Mouse (Mus musculus) forebrain, embryonic 10.5 days (tissue): ENCODE data around the gene Adcy7. TPM values are rescaled to one million over a fixed set of nuclear protein-coding genes. Genes with fewer than 3 reads are reported as not detected.

Source experiments
- DNase-seq: peaks from one replicate; pipeline ENCODE4 v3.0.0-alpha.2; 2017; ENCODE audit warnings: low spot score; ENCODE audit errors: extremely low spot score
- H3K27ac ChIP-seq: fragments of 300-500 bp; sonication (generic); 2 replicates; pipeline ENCODE4 v1.5.1; 2016; ENCODE audit warnings: mild to moderate bottlenecking
- H3K27me3 ChIP-seq: fragments of 300-500 bp; sonication (generic); 2 replicates; pipeline ENCODE4 v1.6.1; 2016; ENCODE audit warnings: mild to moderate bottlenecking; ENCODE audit not compliant: poor library complexity, severe bottlenecking
- H3K36me3 ChIP-seq: fragments of 300-500 bp; sonication (generic); replicated peaks from 2 replicates; pipeline ENCODE4 v1.6.1; 2016; ENCODE audit warnings: mild to moderate bottlenecking, moderate library complexity
- H3K4me1 ChIP-seq: fragments of 300-500 bp; sonication (generic); 2 replicates; pipeline ENCODE4 v1.6.1; 2016
- H3K4me3 ChIP-seq: fragments of 300-500 bp; sonication (generic); 2 replicates; pipeline ENCODE4 v1.5.1; 2016; ENCODE audit warnings: mild to moderate bottlenecking, moderate library complexity
- H3K9me3 ChIP-seq: fragments of 300-500 bp; sonication (generic); 2 replicates; pipeline ENCODE4 v1.6.1; 2016; ENCODE audit warnings: mild to moderate bottlenecking, moderate library complexity
- WGBS: fragments of 180-500 bp; shearing (Covaris S2); methylation state at CpG from one replicate; pipeline ENCODE4 v1.1.7; 2016; 5-methylcytosine and 5-hydroxymethylcytosine counted together
- polyA plus RNA-seq: library from polyadenylated mRNA; unstranded; fragments of >200 nt; fragmentation: Nextera tagmentation; extraction: Ambion mirVana; gene quantifications from 2 replicates; pipeline ENCODE4 v1.2.1, GENCODE M21; 2016

Adcy7 gene
- polyA plus RNA-seq, 1 experiment from 2014 or later: 4.0 TPM

DNA sequence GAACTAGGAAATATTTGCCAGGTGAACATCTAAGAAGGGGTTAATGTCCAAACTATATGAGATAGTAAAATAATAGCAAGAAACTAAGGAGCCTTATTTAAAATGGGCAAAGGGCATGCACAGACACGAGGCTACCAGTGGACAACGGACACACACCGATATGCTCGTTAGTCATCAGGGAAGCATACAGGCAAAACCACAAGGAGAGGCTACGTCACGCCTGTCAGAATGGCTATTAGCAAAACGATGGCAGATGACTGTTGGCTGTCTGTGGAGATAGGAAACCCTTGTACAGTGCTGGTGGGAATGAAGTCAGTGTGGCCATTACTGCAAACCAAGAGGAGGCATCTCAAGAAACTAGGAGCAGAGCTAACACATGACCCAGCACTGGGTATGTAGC lies 8.7 kb downstream of the Adcy7 start:
- Histone ChIP-seq H3K9me3 (no peaks in the 10 kb centered on the region), H3K4me3 (no peak overlapping the region), H3K27ac (no peak overlapping the region), H3K4me1 (peaks cover 28% of the 10 kb centered on the region), H3K36me3 (no peaks in the 10 kb centered on the region), H3K27me3 (0 out of 2 replicates have a peak, but pooled peaks cover 2% of the 10 kb centered on the region)
- DNase-seq: no peak
- 86% methylated on average over 7 of the region's 7 CpGs for WGBS

DNA sequence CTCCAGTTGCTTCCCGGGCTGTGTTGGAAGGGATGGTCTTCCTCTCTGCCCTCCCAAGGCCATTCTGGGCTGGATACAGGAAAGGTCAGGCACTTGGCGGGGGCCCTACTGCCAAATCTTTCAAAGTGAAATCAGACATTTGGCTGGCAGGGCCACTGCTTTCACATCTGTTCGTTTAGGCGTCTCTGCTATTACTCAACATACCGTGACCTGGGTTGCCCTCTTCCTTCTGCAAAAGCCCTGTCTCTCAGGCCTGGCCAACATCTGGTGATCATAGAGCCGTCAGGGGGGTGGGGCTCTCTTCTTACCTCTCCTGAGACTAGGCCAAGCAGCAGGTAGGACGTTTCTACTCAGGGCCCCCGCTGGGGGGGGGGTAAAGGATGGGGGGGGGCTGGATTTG lies 10.5 kb downstream of the Adcy7 start:
- H3K27me3 ChIP-seq: no peaks in the 10 kb centered on the region
- H3K36me3 ChIP-seq: no peaks in the 10 kb centered on the region
- no peaks in the 10 kb centered on the region for H3K9me3 ChIP-seq
- no peak overlapping the region for H3K4me3 ChIP-seq
- H3K4me1 ChIP-seq: peaks cover 28% of the 10 kb centered on the region
- WGBS: 61% methylated on average over 8 of the region's 8 CpGs
- no peak overlapping the region for H3K27ac ChIP-seq
- no peak for DNase-seq

DNA sequence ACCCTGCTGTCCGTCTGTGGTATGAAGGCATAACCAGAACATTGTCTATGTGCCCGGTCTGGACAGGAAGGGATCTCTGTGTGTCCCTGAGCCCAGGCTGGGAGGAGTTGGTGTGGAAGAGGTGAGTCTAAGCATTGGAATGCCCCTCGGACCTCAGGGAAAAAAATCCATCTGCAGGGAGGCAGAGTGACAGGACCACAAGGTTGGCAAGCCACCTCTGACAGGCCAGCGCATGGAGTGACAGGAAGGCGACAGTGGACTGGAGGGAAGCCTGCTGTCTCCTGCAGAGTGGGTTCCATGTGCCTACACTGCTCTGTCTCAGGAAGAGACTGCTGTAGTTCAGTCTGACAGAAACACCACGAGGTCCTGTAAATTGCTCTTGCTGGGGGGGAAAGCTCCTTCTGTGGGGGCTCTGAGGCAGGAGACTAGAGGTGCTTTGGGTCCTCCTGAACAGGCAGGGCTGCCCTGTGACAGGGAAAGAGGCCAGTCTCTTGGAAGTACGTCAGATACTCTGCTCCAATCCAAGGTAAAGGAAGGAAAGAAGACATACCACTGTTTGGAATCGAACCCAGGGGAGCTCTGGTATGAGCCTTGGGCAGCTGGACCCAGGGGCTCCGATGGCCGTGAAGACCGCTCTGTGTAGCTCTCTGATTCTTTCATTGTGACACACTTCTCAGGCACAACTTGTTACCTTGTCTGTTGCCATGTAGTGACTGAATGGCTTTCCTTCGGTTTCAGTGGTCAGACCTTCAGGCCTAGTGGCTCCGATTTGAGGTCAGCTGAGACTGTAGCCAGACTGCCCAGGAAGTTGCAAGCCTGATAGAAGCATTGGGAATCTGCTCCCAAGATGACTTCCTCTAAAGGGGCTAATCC lies 11.3 kb downstream of the Adcy7 start:
- WGBS: 80% methylated on average over 13 of the region's 13 CpGs
- no peaks in the 10 kb centered on the region for H3K36me3 ChIP-seq
- no peaks in the 10 kb centered on the region for H3K9me3 ChIP-seq
- DNase-seq: no peak
- H3K4me3 ChIP-seq: no peak overlapping the region
- peaks cover 28% of the 10 kb centered on the region for H3K4me1 ChIP-seq
- H3K27me3 ChIP-seq: no peaks in the 10 kb centered on the region
- no peak overlapping the region for H3K27ac ChIP-seq

DNA sequence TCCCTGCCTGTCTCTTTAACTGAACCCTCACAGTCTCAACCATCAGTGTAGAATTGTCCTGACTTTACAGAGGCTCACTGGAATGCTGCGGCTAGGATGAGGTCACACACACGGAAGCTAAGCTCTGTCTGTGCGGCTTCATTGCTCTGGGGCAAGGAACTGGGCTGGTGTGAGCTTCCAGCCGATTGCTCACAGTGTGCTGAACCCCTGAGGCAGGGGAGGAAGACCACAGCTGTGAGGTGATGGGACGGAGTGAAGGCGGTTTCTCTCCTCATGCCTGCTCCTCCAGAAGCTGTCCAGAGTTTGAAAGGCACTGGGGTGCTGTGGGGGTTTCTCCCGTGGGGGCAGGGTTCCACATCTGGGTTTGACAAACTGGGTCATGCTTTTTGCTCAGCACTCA lies 12.5 kb downstream of the Adcy7 start:
- H3K9me3 ChIP-seq: no peaks in the 10 kb centered on the region
- H3K4me1 ChIP-seq: peaks cover 33% of the 10 kb centered on the region
- H3K4me3 ChIP-seq: no peak overlapping the region
- no peak for DNase-seq
- 65% methylated on average over 7 of the region's 7 CpGs for WGBS
- H3K36me3 ChIP-seq: no peaks in the 10 kb centered on the region
- H3K27ac ChIP-seq: 0 out of 2 replicates have a peak overlapping the region, but pooled peaks have one; percentile 48
- H3K27me3 ChIP-seq: no peaks in the 10 kb centered on the region

DNA sequence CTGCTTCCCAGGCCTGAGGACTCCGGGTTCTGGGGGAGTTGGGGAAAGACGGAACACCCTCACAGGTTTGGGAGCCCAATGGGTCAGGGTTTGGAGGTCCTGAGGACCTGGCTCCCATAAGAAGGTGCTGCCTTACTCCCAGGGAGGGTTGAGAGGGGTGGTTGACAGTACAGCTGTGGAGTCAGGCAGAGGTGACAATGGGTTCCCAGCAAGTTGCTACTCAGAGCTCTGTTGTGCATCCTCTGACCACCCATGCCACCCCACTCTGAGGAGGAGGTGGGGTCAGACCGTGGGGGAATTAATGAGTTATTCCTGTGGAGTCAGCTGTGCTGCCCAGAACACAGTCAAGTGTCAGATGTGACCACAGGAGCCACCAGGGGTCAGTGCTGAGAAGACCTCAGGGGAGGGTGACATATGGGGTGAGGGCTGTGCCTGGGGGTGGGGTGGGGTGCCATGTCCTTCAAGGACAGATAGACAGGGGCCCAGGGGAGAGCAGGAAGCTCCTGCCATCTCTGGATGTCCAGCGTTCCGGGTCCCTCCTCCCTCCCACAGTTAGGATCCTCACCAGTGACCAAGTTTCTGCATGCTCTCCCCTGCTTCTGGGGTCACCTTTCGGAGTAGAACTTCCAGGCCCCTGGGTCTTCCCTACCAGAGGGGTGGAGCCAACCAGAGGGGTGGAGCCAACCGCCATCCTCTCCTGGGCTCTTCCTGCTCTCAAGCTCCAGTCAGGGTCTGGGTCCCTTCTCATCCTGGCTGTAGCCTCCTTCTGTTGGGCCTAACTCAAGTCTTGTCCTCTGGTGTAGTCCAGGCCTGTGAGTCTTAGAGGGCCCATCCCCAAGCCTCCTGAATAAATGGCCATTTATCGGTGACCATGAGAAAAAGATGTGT lies 13.5 kb downstream of the Adcy7 start:
- no peaks in the 10 kb centered on the region for H3K36me3 ChIP-seq
- no peak overlapping the region for H3K27ac ChIP-seq
- no peak for DNase-seq
- H3K4me3 ChIP-seq: no peak overlapping the region
- H3K4me1 ChIP-seq: peaks cover 33% of the 10 kb centered on the region
- no peaks in the 10 kb centered on the region for H3K27me3 ChIP-seq
- 90% methylated on average over 8 of the region's 8 CpGs for WGBS
- H3K9me3 ChIP-seq: no peaks in the 10 kb centered on the region

DNA sequence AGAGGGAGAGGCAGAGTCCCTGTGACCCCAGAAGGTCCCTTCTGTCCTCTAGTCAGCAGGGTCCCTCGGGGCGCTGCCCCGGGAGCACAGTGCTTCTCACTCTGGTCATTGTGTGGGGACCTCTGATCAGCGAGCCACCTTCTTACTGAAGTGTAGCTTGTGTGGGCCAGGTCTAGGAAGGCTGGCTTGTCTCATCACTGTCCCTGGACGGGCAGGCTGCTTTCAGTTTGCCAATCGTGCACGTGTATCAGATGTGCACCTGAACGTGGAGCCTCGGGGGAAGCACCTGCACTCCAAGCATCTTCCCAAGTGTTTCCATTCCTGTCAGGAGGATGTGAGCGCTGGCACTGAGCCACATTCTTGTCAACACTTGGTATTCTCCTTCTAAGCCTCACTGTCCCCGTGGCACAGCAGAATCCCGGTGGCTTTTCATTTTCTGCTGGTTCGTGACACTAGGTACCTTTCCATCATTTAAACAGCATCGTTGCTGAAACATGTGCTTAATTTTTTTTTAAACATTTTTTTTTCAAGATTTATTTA lies 14.3 kb downstream of the Adcy7 start:
- no peak overlapping the region for H3K27ac ChIP-seq
- WGBS: 93% methylated on average over 14 of the region's 14 CpGs
- no peak for DNase-seq
- no peaks in the 10 kb centered on the region for H3K9me3 ChIP-seq
- no peak overlapping the region for H3K4me3 ChIP-seq
- peaks cover 33% of the 10 kb centered on the region for H3K4me1 ChIP-seq
- H3K27me3 ChIP-seq: no peaks in the 10 kb centered on the region
- H3K36me3 ChIP-seq: no peaks in the 10 kb centered on the region

DNA sequence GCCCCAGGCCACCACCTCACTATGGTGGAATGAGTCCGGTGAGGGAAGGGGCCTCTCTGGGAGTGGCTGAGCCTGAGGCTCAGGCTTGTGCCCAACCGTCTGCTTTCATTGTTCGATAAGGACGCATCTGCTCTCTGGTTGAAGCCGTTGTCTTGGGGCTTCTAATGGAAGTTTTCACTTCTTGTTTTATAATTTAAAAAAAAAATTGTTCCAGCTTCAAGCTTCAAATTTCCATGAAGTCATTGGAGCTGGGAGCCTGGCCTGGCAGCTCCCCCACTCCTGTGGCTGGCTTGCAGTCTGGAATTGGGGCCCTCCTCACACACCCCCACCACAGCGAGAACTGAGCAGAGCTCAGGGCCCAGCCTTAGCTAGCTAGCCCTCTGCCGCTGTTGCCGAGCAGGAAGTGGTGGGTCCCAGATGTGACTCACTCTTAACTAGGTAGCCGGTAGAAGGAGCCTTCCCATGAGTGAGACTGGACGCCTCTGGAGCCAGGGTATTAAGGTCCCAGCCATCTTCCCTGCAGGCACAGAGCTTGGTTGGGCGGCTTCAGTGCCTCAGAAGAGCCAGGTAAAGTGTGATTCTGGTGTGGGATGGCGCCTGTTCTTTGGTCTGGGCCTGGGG lies 16.5 kb downstream of the Adcy7 start:
- peaks cover 19% of the 10 kb centered on the region; the same call in 1 of the 2 replicates for H3K4me1 ChIP-seq
- H3K4me3 ChIP-seq: no peak overlapping the region
- no peaks in the 10 kb centered on the region for H3K36me3 ChIP-seq
- H3K27me3 ChIP-seq: no peaks in the 10 kb centered on the region
- no peaks in the 10 kb centered on the region for H3K9me3 ChIP-seq
- H3K27ac ChIP-seq: peak overlapping the region; percentile 62
- DNase-seq: no peak
- 75% methylated on average over 12 of the region's 12 CpGs for WGBS

DNA sequence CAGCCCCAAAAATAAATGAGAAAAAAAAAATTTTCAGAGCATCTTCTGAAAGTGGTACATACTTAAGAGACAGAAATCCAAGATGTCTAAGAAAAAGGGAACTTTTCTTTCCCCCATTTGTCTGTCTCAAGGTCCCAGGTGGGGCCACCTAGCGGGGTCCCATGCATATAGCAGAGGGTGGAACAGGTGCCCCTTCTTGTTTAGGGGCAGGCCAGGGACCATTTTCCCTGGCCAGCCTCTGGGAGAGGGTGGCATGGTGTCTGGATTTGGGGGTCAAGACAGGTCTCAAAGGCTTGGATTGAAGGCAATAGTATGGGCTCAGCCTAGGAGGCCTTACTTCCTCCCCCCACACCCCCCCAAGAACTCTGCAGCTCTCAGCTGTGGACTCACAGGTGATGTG lies 17.7 kb downstream of the Adcy7 start:
- no peak overlapping the region for H3K27ac ChIP-seq
- no peak overlapping the region for H3K4me3 ChIP-seq
- no peaks in the 10 kb centered on the region for H3K9me3 ChIP-seq
- peaks cover 14% of the 10 kb centered on the region; the same call in 1 of the 2 replicates for H3K4me1 ChIP-seq
- DNase-seq: no peak
- WGBS: 59% methylated on average over 1 of the region's 1 CpGs
- no peaks in the 10 kb centered on the region for H3K36me3 ChIP-seq
- H3K27me3 ChIP-seq: no peaks in the 10 kb centered on the region

DNA sequence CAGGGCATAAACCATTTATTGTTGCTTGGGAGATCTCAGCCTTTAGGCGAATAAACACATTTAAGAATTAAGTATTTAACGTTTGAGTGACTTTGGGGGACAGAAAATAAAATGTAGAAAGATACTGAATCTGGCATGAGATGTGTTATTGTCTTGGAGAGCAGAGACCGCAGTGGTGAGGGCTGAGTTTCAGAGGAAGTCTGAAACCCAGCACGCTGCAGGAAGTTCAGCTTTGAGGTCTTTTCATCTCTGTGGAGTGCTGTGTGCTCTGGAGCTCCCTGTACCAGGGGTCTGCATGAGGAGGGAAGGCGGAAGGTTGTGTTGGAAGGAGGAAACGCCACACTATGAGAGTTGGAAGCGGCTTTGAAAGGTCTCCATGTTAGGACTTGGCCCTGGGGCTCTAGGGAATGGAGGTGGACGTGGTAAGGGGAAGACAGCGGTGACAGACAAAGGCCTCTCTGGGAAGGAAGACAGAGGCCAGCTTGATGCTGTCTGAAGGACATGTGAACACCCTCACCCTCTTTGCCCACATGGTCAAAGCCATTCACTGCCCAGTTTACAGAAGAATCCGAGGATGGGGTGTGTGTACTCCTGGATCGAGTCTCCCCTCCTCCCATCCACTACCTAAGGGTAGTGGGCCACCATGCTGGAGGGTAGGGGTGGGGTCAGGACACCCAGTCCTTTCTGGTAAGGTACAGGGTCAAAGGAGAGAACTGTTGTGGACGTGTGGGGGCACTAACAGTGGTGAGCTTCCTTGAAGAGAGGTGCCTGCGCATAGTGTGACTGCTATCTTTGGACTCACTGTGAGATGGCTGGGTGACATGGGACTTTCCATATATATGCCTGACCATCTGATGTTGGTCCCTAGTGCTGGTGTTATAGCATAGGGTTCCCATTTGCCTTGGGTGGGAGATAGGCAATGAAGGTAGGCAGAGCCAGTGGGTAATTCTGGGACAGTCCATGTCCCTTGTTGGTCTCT lies 18.4 kb downstream of the Adcy7 start:
- WGBS: 88% methylated on average over 13 of the region's 13 CpGs
- DNase-seq: no peak
- no peaks in the 10 kb centered on the region for H3K9me3 ChIP-seq
- H3K4me1 ChIP-seq: peaks cover 6% of the 10 kb centered on the region; the same call in 1 of the 2 replicates
- no peak overlapping the region for H3K4me3 ChIP-seq
- no peak overlapping the region for H3K27ac ChIP-seq
- no peaks in the 10 kb centered on the region for H3K27me3 ChIP-seq
- H3K36me3 ChIP-seq: no peaks in the 10 kb centered on the region

DNA sequence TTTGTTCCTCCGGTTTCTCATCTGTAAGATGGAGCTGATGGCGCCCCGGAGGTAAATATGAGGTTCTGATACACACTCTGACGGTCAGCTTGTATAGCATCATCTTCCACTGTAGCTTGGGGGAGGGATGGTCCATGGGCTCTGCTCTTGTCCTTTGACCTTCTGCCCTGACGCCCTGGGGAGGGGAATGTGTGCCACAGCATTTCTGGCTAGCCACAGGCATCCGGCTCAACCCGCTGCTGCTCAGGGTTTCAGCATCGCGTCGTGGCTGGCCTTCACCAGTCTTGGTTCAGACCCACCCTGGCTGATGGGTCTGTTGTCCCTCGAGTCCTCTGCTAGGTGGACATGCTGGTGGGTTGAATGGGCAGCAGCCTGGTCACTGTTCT lies 19.1 kb downstream of the Adcy7 start:
- H3K36me3 ChIP-seq: no peaks in the 10 kb centered on the region
- H3K27me3 ChIP-seq: no peaks in the 10 kb centered on the region
- DNase-seq: no peak
- no peak overlapping the region for H3K4me3 ChIP-seq
- no peak overlapping the region for H3K27ac ChIP-seq
- no peaks in the 10 kb centered on the region for H3K9me3 ChIP-seq
- H3K4me1 ChIP-seq: 0 out of 2 replicates have a peak, but pooled peaks cover 5% of the 10 kb centered on the region
- WGBS: 89% methylated on average over 11 of the region's 11 CpGs

DNA sequence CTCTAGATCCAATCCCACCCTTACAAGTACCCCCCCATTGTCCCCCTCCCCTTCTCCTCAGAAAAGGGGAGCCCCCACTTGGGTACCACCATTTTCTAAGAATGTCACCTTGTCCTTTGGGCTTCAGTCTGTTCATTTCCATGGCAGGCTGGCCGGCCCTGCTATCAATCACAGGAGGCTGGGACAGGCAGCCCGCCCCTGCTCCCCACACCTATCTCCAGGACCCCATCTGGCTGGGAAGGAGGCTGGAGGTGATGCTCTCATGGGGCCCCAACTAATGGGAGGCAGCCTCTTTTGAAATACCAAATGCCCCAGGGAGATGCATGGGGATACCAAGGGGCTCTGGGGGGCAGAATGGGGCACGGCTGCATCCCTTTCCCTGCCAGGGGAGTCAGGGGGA lies 20.7 kb downstream of the Adcy7 start:
- H3K27ac ChIP-seq: no peak overlapping the region
- no peaks in the 10 kb centered on the region for H3K27me3 ChIP-seq
- no peak overlapping the region for H3K4me3 ChIP-seq
- DNase-seq: no peak
- H3K4me1 ChIP-seq: peaks cover 9% of the 10 kb centered on the region; the same call in 1 of the 2 replicates
- WGBS: 92% methylated on average over 3 of the region's 3 CpGs
- H3K9me3 ChIP-seq: no peaks in the 10 kb centered on the region
- H3K36me3 ChIP-seq: no peaks in the 10 kb centered on the region
